Mouse (Mus musculus) left cerebral cortex, postnatal 10 days (tissue): ENCODE measurements at regions not wholly inside any gene's neighbourhood (a gene's known extent, or its start where the extent isn't known, plus 50 kb on each side); places are given as distances from the start of the nearest gene placed in this dataset.
A peak's percentile ranks its signal among the peaks of the same experiment; 100 is the strongest.

Experiments used
- DNase-seq, 2 experiments: peaks; one replicate each; pipeline ENCODE4 v3.0.0; 2021 to 2022; ENCODE audit warnings: low spot score in 2 of 2, mixed read lengths in 1 of 2; ENCODE audit errors: extremely low spot score in 1 of 2
- intact Hi-C: fragments of 180-260 bp; cut with DNase I; formaldehyde crosslinking; loops from one replicate; pipeline ENCODE4 v1.15.1; 2025

DNA sequence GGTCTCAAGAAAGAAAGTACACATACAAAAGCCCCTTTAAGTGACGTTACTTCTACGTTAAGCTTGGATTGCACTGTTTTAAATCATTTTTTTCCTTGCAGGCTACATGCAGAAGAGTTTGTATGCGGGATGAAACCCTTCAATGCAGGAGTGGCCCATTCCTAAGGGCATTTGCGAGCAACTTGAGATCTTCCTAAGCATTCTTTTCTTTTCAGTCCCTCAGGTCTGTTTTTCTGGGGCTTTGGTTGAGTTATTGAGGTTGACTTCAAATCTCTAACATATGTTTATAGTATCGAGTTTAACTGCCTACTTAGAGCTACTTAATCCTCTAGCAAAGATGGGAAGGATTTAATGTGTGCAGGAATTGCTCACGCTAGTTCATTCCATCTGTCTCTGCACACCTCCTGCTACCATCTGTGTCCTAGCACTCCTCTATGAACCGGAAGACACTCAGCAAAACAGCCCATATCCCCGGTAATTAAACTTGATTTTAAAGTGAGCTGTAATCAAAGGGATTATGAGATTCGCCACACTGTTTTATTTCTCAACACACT is 431.6 kb downstream of the Tns3 start:
- DNase-seq, result no peak
- intact Hi-C loops, result no loop called here

DNA sequence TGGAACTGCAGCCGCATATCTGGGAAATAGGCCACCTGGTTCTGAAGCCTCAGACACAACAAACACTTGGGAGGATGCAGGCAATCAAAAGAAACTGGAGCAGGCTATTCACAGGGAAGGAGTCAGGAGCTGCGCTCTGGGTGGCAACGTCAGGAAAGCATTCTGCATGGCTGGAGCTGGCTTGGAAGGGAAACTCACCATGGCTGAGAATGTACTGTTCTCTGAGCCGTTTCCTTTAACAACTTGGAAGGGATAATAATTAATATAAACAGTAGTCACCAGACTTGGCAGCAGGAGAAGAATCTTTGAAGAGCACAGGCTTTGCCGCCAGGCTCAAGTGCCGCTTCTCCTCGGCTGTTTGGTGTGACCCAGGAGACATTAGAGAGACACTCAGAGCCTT is 434.5 kb downstream of the Tns3 start:
- DNase-seq, result peak; percentile 12 to 64
- intact Hi-C loops, result no loop called here

DNA sequence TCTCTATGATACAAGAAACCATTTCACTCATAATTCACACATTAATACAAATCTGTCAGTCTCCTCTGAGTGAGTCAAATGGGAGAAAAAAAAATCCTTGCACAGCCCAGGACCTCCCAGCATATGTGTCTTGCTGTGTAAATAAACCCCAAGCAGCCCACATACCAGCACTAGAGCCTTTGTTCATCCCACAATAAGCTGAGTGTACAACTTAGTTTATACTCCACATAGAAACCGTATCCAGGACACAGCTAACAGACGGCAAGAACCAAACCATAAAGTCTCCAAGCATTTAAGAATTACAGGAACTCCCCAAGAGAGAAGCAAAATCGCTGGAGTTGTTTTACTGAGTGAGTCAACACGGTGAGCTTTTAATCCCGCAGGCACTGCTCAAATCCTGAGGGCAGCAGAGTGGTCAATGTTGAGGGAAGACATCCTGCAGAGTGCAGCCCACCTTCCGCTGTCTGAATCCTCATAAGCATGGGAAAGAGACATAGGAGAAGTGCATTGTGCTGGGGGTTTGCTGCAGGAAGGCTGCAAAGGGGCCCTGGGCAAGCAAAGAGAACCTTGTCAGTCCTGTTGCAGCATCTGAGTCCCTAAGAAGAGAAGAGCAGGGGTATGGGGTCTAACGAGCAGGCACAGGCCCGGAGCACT is 436.4 kb downstream of the Tns3 start:
- intact Hi-C loops, result no loop called here
- DNase-seq, result peak in 1 of 2 experiments; percentile 40

DNA sequence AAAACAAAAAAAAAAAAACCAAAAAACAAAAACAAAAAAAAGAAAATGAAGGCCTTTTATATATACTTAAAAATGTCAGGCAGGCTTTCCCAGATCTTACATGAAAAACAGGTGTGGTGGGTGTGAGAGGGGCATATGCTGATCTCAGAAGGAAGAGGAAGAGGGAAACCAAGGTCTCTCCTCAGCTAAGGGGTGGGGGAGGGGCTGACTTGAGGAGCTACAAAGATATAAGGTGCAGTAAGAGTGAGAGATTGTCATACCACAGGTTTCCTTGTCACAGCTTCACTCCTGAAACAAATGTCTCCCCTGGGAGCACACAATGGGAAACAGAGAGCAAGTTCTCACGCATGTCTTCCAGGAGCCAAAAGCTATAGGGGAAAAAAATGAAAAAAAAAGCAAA is 440.0 kb downstream of the Tns3 start:
- intact Hi-C loops, result no loop called here
- DNase-seq, result no peak

DNA sequence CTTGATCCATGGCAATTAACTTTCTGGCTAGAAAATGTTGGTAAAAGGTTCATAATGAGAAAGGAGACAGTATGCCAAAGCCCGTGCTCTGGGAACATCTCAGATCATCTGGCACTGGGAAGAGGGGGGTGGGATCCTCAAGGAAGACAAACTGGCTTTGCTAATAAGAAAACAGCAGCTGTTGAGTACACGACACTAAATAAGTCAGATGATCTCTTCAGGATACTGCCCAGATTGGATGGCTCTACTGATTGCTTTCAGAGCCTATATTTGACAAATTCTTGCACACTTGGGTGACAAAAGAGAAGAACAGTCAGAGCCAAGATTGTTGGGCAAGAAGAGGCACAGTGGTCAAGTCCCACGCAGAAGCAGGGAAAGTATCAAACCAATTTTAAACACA is 443.7 kb downstream of the Tns3 start:
- intact Hi-C loops, result no loop called here
- DNase-seq, result no peak

DNA sequence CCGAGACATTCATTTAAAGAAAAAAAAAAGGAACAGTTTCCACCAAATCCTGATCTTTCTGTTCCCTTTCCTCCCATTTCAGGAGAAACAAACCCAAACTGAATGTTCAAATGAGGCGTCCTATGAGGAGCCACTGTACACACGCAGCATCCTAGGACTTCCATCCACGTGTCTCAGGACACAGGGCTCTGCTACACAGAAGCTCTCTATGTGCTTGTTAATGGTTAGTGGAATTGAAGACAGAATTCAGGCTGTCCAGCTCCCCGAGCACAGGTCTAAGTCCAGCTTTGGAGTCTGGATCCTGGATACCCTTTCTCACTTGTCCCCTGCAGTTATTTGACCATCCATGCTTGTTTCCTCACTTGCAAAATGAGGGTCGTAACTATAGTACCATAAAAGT is 444.4 kb downstream of the Tns3 start:
- intact Hi-C loops, result no loop called here
- no peak for DNase-seq

DNA sequence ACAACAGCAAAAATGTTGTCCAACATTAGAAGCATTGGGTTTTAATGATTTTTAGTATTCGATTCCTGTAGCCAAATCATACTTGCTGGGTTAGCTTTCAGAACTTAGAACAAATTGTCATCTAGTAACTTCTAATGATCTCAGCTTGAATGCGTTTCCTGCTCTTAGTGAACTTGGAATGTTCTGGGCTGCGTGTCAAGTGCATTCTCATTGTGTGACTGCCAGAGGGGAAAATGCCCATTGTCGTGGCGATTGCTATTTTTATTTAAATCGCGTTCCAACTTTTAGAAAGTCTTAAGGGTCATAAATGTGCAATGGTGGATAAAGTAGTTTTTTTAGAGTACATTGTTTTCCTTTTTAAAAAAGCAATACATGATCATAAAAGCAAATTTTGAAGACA is 448.7 kb downstream of the Tns3 start:
- DNase-seq, result peak in 1 of 2 experiments; percentile 31
- intact Hi-C loops, result no loop called here

DNA sequence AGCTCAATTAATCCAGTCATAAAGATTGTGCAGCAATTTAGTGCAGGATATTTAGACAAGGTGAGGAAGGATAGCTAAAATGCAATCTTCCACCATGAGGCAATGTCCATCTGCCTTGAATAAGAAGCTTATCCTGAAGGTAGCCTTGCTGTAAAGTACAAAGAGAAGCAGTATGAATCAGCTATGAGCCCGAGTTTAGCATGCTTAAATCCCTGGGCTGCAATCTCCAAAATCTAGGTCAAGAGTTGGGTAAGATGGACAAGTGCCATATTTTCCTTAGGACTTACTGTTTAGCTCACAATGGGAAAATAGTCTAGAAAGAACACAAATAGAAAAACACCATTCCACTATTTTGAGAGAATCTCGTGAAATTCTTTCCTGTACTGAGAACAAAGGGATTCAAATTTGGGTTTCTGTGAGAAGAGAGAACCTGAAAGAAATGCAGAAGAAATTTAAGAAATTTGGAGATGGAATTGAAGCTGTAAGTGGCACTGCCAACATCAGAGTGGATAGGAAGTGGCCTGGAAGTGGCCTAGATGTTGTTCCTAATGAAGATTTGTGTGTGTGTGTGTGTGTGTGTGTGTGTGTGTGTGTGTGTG is 449.9 kb downstream of the Tns3 start:
- intact Hi-C loops, result no loop called here
- no peak for DNase-seq

DNA sequence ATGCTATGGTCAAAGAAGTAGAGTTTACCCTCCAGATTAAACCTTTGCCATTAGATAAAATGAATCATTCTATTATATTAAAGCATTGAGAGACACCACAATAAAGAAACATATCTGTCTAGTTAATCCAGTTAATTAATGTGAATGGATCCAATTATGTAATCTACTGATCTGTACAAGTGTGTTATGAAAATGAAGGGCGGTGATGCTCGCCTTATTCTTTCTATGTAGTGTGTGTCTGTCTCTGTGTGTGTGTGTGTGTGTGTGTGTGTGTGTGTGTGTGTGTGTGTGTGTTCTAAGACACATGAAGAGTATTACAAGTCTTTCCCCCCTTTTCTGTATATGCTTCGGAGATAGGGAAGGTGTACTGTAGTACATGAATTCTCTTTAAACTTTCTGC is 451.2 kb downstream of the Tns3 start:
- DNase-seq, result no peak
- intact Hi-C loops, result no loop called here

DNA sequence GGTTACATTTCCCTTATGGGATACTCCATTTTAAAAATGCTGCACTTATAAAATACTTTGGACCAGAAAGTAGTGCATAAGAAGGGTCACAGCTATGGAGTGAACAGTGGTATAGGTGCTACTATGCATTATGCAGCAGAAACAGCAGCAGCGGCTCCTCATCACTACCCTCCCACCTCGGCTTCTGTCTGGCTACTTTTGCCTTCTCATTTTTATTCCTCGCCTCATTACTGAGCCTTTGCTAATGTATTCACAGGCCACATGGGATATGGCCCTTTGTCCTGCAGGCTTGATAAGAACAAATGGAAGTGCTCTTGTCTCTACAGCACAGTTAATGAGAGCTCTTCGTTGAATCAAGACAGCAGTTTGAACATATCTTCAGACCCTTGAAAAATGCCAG is 451.6 kb downstream of the Tns3 start:
- DNase-seq, result no peak
- intact Hi-C loops, result no loop called here

DNA sequence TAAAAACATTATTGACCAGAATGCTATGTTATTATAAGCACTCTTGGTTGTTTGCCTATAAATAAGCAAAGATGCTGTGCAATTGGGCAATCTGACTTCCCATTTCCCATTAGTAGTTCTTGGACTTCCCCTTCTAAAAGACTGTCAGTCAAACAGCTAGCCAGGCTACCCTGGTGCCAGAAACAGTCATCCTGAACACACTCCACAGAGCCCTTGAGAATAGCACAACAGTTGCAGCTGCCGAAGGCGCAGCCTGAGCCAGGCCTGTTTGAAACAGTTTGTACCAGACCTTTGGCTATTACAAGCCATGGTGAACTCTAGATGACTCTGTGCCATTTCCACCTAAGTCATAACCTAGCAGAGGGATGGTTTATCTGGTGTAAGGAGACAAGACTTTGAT is 455.3 kb downstream of the Tns3 start:
- intact Hi-C loops, result no loop called here
- DNase-seq, result no peak

DNA sequence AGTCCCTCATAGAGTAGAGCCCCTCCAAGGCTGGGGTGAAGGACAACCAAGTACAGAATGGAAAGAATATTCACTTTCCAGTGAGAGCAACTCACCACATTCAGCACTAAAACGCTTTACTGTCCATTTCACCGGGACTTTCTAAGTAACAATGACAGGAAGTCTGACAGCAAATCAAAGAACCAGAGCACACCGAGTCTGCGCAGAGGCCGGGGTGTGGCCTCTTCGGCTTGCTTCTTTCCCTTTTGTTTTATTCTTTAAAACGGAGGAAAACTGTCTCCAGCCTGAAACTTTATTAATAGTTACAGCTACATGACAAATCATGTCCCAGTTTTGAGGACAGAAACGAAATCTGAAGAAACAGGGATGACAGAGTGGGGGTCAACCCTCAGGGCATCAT is 465.0 kb downstream of the Tns3 start:
- intact Hi-C loops, result no loop called here
- DNase-seq, result peak in 1 of 2 experiments; percentile 33
